Mouse (Mus musculus): ENCODE results near the gene Lypd6b.

- TF ChIP-seq GATA1 (IDR thresholded peaks at IDR 0.05; ENCODE audit: low read length) (no peak), TAL1 (IDR thresholded peaks at IDR 0.05; ENCODE audit: low read length) (no peak)
Observed at GRCm38 (mm10) chr2:49861658-49862057, 74.2 kb downstream of the Lypd6b start.
